Mouse (Mus musculus) thymus, postnatal 25 days (tissue): ENCODE results near the gene Arl13b.

Experiments used
- DNase-seq: peaks from one replicate; pipeline ENCODE4 v3.0.0; 2022

Arl13b gene

DNA sequence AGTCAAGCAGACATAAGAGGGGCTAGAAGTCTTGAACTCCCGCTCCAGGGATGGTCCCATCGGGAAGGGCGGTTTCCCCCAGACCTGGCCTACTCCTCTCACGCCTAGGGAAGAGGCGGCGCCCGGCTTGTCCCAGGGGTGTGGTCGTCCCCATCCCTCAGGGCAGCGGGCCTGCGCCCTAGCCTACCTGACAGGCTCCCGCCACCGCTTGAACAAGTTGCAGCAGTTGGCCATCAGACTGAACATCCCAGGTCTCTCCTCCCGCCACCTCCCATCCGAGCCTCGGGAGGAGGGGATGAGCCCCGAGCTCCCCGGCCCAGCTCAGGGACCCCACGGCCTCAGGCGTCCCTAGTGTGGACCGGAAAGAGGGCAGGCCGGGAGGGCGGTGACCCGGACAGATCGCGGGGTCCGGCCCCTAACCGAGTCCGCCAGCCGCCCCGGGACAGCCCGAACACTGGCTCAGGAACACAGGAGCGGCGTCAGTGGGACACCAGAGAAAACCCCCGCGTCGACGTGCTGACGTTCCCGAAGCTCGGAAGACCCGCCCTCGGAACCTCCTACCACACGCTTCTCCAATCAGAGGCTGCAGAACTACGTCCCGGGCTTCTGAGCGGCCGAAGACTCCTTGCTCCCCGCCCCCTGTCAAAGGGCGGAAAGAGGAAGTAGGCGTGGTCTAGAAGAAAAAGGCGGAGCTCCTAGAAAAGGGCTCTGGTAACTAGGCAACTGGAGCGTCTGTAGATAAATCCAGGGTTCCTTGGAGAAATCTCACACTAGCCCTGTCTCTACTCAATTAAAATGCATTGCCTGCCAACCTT is at the start of gene Arl13b:
Gene Arl13b (minus strand): TSS at position 543 of the 815 bp plus-strand sequence.
- peak; percentile 91 for DNase-seq

GRCm38 (mm10) chr16:62895824-62896223 is 49.0 kb upstream of the Arl13b start:
- no peak for DNase-seq

DNA sequence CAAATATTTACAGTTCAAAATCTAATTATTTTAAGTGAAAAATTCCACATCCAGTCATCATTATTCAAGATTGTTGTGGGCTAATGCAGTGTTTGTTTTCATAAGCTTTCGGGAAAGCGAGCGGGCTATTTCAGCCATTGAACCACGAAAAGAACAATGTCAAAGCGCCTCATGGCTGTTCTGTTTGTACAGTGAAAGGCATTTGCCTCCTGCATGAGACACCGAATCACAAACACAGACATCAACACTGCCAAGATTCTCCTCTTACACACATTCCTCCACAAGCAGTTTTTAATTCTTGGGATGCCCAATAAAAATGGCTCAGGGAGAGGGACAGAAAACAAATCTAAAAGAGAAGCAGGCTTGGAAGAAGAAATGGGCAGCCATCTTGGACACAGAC is 27.2 kb upstream of the Arl13b start:
- DNase-seq: no peak

DNA sequence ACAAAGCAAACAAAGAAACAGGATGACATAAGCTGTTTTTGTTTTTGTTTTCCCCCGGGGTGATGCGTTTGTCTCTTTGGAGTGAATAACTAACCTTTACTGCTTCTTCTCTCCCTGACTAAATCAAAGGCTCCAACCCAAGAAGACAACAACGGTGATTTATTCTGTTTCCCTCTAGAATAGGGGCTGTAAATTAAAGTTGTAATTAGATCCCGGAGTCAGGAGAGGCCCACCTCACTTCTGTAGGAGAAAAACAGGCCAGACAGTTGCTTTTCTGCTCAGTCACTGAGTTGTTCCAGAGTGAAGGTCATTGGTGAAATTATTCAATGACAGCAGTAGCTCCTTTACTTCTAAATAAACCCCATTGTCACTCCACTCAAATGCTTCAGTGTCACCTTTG is 26.3 kb upstream of the Arl13b start:
- no peak for DNase-seq

DNA sequence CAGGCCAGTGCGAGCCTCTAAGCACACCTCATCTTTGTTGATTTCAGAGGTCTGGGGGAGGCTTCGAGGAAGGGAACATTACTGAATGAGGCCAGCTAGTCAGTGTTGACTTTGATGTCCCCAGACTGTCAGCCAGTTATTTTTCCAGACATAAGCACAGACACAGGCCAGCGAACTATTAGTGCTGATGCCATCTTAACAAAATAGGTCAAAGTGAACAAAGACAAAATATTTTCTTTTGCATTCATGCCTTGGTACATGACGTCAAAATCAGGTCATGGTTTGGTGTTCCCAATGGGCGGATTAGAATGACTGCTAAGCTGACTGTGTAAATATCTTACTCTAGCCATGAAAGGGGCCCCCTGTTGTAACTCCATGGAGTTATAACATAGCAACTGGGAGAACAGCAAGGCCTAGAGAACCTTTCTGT is 25.9 kb upstream of the Arl13b start:
- no peak for DNase-seq

GRCm38 (mm10) chr16:62861455-62861854 is 14.6 kb upstream of the Arl13b start:
- DNase-seq: no peak

DNA sequence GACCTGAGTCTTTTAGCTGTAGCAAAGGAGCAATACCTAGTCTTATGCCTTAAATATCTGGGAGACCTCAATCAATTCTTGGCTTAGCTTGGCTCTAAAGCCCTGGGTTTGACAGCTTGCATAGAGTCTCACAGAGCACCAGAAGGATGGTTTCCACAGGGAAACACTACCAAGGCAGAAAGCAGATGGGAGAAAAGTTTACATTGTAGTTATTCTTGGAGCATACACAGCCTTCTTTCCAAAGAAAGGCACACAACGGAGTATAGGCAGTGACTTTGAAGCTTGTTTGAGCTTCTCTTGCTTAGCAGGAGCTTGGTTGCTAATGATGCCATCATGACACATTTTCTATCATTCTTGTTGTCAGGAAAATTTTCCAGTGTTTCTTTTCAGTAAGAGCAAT is 13.3 kb upstream of the Arl13b start:
- no peak for DNase-seq

DNA sequence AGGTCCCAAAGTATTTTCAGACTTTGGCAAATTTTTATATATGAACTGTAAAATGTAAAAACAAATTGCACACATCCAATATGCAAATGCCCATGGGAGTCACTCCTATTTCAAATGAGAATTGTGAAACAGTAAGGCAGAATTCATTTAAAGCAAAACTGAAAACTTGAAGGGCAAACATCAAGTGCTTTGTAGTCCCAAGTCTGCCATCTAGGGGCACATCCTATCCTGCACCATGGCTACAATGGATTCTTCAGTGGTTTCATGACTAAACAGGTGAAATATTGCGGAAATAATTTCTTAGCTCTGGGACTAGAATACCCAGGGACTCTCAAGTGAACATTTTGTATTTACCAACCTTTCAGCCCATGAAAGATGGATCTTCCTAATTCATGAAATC is 11.2 kb upstream of the Arl13b start:
- no peak for DNase-seq

DNA sequence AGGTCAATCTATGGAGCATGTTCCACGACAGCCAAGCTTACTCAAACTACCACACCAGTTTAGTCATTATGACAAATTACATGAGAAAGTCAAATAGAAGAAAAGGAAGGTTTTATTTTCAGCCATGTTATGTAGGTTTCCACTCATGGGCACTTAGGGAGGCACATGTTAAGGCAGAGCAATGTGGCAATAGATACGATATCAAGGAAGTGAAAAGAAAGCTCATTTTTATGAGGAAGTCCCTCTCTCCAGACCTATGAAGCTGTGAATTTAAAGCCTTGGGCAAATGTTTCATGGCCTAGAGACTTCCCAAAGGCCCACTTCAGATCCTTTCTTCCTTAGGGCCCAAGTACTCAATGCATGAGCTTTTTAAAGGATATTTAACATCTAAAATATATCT is 10.7 kb upstream of the Arl13b start:
- DNase-seq: no peak

DNA sequence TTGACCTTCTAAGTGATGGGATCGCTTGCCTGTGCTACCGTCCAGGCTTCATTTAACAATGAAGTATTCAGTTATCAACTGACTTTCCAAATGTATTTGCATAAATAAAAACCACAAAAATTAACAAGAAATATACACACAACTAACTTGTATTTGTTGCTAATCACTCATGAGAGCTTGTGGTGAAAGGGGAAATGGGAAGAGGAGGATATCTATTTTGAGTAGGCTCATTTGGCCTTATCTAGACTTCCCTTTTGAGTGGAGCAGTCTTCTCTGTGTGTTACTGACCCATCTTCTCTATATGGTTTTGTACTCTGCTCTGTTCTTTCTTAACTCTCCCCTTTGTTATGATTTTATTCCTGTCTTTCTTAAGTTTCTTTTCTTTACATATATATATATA is 9.4 kb upstream of the Arl13b start:
- DNase-seq: no peak

GRCm38 (mm10) chr16:62855385-62855784 is 8.5 kb upstream of the Arl13b start:
- no peak for DNase-seq

- peak; percentile 30 for DNase-seq
Observed at GRCm38 (mm10) chr16:62854191-62855068, 7.6 kb upstream of the Arl13b start, which contains the start of gene Pros1. Pros1 (plus strand) TSS chr16:62854307.

GRCm38 (mm10) chr16:62853611-62854126 is 6.8 kb upstream of the Arl13b start:
- no peak for DNase-seq

GRCm38 (mm10) chr16:62852464-62853252 is 5.8 kb upstream of the Arl13b start:
- DNase-seq: no peak

- no peak for DNase-seq
Observed at GRCm38 (mm10) chr16:62845341-62845740, 1.5 kb downstream of the Arl13b start.

DNA sequence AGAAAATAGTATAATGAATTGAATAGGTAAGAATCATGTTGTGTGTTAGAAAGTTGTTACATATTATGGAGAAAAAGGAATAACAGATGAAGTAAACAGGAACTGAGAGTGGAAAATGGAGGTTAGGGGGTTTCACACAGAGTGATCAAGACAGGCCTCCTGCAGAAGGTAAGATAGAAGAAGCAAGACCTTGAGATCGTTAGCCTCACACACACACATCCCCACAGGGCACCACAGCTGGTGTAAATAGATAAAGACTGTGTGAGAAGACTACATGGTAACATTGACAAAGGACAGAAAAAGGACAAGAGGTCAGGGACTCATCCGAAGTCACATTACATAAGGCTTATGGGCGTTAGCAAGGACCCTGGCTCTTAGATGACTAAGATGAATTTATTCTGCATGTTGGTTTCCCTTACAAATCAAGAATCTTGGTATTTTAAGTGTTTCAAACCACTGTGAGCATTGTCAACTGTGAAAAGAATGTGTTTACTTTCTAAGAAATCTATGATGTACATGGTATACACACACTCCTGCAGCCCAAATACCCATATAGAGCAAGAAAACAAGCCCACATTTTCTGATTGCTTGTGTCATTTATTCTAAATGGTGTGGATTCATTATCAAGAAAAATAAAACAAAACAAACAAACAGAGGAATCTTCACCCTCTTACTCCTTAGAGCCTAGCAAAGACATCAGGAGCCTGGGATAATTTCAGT is 12.7 kb downstream of the Arl13b start:
- DNase-seq: no peak

DNA sequence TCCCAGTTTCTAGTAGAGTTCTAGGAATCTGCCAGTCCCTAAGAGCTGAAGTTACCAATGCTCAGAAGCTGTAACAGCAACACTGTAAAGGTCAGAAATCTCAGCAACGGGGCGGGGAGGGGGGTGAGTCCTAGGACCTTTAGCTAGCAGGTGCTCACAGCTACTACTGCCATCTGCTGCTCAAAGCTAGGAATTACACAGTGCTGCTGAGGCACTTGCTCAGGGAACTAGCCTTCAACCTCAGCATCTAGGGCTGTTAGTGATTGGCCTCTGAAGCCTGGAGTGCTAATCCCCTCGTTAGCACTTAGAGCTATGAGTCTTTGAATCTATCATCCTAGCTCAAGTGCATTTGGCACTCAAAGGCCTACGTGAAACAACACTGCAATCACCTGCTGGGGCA is 14.4 kb downstream of the Arl13b start:
- DNase-seq: peak; percentile 39

GRCm38 (mm10) chr16:62832027-62832426 is 14.8 kb downstream of the Arl13b start:
- no peak for DNase-seq

- DNase-seq: no peak
Observed at GRCm38 (mm10) chr16:62826156-62827001, 20.5 kb downstream of the Arl13b start.

DNA sequence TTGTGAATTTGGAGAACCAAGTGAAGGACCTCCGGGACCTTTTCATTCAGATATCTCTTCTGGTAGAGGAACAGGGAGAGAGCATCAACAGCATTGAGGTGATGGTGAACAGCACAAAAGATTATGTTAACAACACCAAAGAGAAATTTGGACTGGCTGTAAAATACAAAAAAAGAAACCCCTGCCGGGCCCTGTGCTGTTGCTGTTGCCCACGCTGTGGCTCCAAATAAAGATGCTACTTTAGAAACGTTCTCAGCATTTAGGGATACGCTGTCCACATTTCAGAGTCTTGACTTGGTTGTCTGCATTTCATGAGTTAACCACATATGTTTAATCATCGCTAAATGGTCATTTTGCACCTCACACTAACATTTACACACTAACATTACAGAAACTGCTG is 24.4 kb downstream of the Arl13b start:
- DNase-seq: no peak

DNA sequence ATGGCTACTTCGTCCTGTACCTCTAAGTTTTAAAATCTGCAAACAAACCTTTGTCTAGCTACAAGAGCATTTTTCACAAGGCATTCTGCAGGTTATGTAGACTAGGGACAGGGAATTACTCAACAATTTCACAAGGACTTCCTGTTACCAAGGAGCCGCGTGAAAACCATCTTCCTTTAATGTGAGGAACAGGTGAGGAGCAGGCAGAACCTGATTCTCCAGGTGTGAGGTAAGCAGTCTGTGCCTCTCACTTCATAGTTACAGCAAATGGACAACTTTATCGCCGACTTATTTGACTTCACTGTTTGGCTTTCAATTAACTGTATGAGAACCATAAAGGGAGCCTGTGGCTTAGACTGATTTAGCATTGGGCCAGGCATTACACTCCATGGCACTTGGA is 32.3 kb downstream of the Arl13b start, which contains the start of gene Stx19:
Gene Stx19 (plus strand): TSS at position 186 of the 400 bp plus-strand sequence.
- no peak for DNase-seq
